Mouse (Mus musculus): ENCODE data around the gene Slc38a10. TPM values are rescaled to one million over a fixed set of nuclear protein-coding genes. Genes with fewer than 3 reads are reported as not detected.

Gene Slc38a10
- total and polyA plus RNA-seq, 2 experiments from 2014 or later, result 97.0 to 147 TPM

GRCm38 (mm10) chr11:120122126-120122525 is 29.0 kb downstream of the Slc38a10 start:
- H3K4me3 ChIP-seq (ENCODE audit: low read depth, low read length), result no peak overlapping the region
- H3K36me3 ChIP-seq (ENCODE audit: insufficient read depth), result peaks cover 13% of the 10 kb centered on the region
- H3K4me2 ChIP-seq (ENCODE audit: low read depth), result no peak overlapping the region
- no peak for TF ChIP-seq CTCF (IDR thresholded peaks at IDR 0.05; ENCODE audit: low read depth)
- no peaks in the 10 kb centered on the region for H3K4me1 ChIP-seq (ENCODE audit: insufficient read depth)
- no peak overlapping the region for H3K27ac ChIP-seq (ENCODE audit: low read depth, low read length)
- no peaks in the 10 kb centered on the region for H3K9me3 ChIP-seq (ENCODE audit: low read length)
- H3K9ac ChIP-seq, result no peak overlapping the region
- no peaks in the 10 kb centered on the region for H3K27me3 ChIP-seq (ENCODE audit: insufficient read depth, low read length)
- DNase-seq, result peak; percentile 47
- peak; percentile 47 for ATAC-seq
- WGBS, result 63% methylated on average over 12 of the region's 12 CpGs

- DNase-seq, result peak; percentile 71
- 80% methylated on average over 17 of the region's 17 CpGs for WGBS
- Histone ChIP-seq H3K27me3 (ENCODE audit: insufficient read depth, low read length) (no peaks in the 10 kb centered on the region), H3K9ac (no peak overlapping the region), H3K9me3 (ENCODE audit: low read length) (no peaks in the 10 kb centered on the region), H3K36me3 (ENCODE audit: insufficient read depth) (peaks cover 15% of the 10 kb centered on the region), H3K4me2 (ENCODE audit: low read depth) (no peak overlapping the region), H3K27ac (ENCODE audit: low read depth, low read length) (no peak overlapping the region), H3K4me3 (ENCODE audit: low read depth, low read length) (no peak overlapping the region), H3K4me1 (ENCODE audit: insufficient read depth) (no peaks in the 10 kb centered on the region)
- ATAC-seq, result peak; percentile 43; the same call in 1 of the 2 replicates
- peak; percentile 77 for TF ChIP-seq CTCF (IDR thresholded peaks at IDR 0.05; ENCODE audit: low read depth)
Measured at GRCm38 (mm10) chr11:120120642-120121420, 30.3 kb downstream of the Slc38a10 start.

- Histone ChIP-seq H3K27ac (ENCODE audit: low read depth, low read length) (no peak overlapping the region), H3K4me1 (ENCODE audit: insufficient read depth) (no peaks in the 10 kb centered on the region), H3K27me3 (ENCODE audit: insufficient read depth, low read length) (no peaks in the 10 kb centered on the region), H3K4me2 (ENCODE audit: low read depth) (no peak overlapping the region), H3K36me3 (ENCODE audit: insufficient read depth) (peaks cover 12% of the 10 kb centered on the region), H3K4me3 (ENCODE audit: low read depth, low read length) (no peak overlapping the region), H3K9ac (no peak overlapping the region; the same call in 1 of the 2 replicates), H3K9me3 (ENCODE audit: low read length) (no peaks in the 10 kb centered on the region)
- TF ChIP-seq CTCF (IDR thresholded peaks at IDR 0.05; ENCODE audit: low read depth), result no peak
- DNase-seq (no peak), ATAC-seq (no peak)
- 55% methylated on average over 10 of the region's 10 CpGs for WGBS
Measured at GRCm38 (mm10) chr11:120119936-120120541, 31.1 kb downstream of the Slc38a10 start.

GRCm38 (mm10) chr11:120119108-120119507 is 32.0 kb downstream of the Slc38a10 start:
- Histone ChIP-seq H3K4me1 (ENCODE audit: insufficient read depth) (no peaks in the 10 kb centered on the region), H3K9me3 (ENCODE audit: low read length) (no peaks in the 10 kb centered on the region), H3K27me3 (ENCODE audit: insufficient read depth, low read length) (no peaks in the 10 kb centered on the region), H3K27ac (ENCODE audit: low read depth, low read length) (no peak overlapping the region), H3K4me2 (ENCODE audit: low read depth) (no peak overlapping the region), H3K36me3 (ENCODE audit: insufficient read depth) (peaks cover 12% of the 10 kb centered on the region), H3K9ac (no peak overlapping the region), H3K4me3 (ENCODE audit: low read depth, low read length) (no peak overlapping the region)
- DNase-seq, result no peak
- no peak for ATAC-seq
- 97% methylated on average over 7 of the region's 7 CpGs for WGBS
- TF ChIP-seq CTCF (IDR thresholded peaks at IDR 0.05; ENCODE audit: low read depth), result no peak

- Histone ChIP-seq H3K27me3 (ENCODE audit: insufficient read depth, low read length) (no peaks in the 10 kb centered on the region), H3K4me3 (ENCODE audit: low read depth, low read length) (no peak overlapping the region), H3K9ac (no peak overlapping the region), H3K4me2 (ENCODE audit: low read depth) (no peak overlapping the region), H3K9me3 (ENCODE audit: low read length) (no peaks in the 10 kb centered on the region), H3K4me1 (ENCODE audit: insufficient read depth) (no peaks in the 10 kb centered on the region), H3K36me3 (ENCODE audit: insufficient read depth) (peaks cover 12% of the 10 kb centered on the region), H3K27ac (ENCODE audit: low read depth, low read length) (no peak overlapping the region)
- ATAC-seq, result no peak
- no peak for DNase-seq
- WGBS, result 92% methylated on average over 2 of the region's 2 CpGs
- no peak for TF ChIP-seq CTCF (IDR thresholded peaks at IDR 0.05; ENCODE audit: low read depth)
Measured at GRCm38 (mm10) chr11:120117626-120118025, 33.5 kb downstream of the Slc38a10 start.

- no peak overlapping the region for H3K4me3 ChIP-seq (ENCODE audit: low read depth, low read length)
- 97% methylated on average over 21 of the region's 21 CpGs for WGBS
- no peak for TF ChIP-seq CTCF (IDR thresholded peaks at IDR 0.05; ENCODE audit: low read depth)
- H3K4me2 ChIP-seq (ENCODE audit: low read depth), result no peak overlapping the region
- H3K27ac ChIP-seq (ENCODE audit: low read depth, low read length), result no peak overlapping the region
- H3K36me3 ChIP-seq (ENCODE audit: insufficient read depth), result peaks cover 19% of the 10 kb centered on the region
- H3K4me1 ChIP-seq (ENCODE audit: insufficient read depth), result no peaks in the 10 kb centered on the region
- H3K9me3 ChIP-seq (ENCODE audit: low read length), result no peaks in the 10 kb centered on the region
- no peak overlapping the region for H3K9ac ChIP-seq
- ATAC-seq (no peak), DNase-seq (no peak)
- H3K27me3 ChIP-seq (ENCODE audit: insufficient read depth, low read length), result no peaks in the 10 kb centered on the region
Measured at GRCm38 (mm10) chr11:120114488-120115215, 36.5 kb downstream of the Slc38a10 start.

- Histone ChIP-seq H3K9ac (no peak overlapping the region), H3K4me2 (ENCODE audit: low read depth) (no peak overlapping the region), H3K9me3 (ENCODE audit: low read length) (no peaks in the 10 kb centered on the region), H3K4me3 (ENCODE audit: low read depth, low read length) (no peak overlapping the region), H3K36me3 (ENCODE audit: insufficient read depth) (peaks cover 38% of the 10 kb centered on the region), H3K4me1 (ENCODE audit: insufficient read depth) (no peaks in the 10 kb centered on the region), H3K27me3 (ENCODE audit: insufficient read depth, low read length) (no peaks in the 10 kb centered on the region), H3K27ac (ENCODE audit: low read depth, low read length) (no peak overlapping the region)
- WGBS, result 92% methylated on average over 4 of the region's 4 CpGs
- DNase-seq, result no peak
- no peak for TF ChIP-seq CTCF (IDR thresholded peaks at IDR 0.05; ENCODE audit: low read depth)
- no peak for ATAC-seq
Measured at GRCm38 (mm10) chr11:120112136-120112535, 39.0 kb downstream of the Slc38a10 start.
